Mouse (Mus musculus) cortical plate, adult 2 months (tissue): ENCODE results near the gene Suds3.

Experiments
- CTCF ChIP-seq: fragments of 200-500 bp; IDR thresholded peaks from 2 replicates; pipeline ENCODE4 v1.5.1; 2011; ENCODE audit warnings: mild to moderate bottlenecking, control low read depth, low read length; ENCODE audit not compliant: insufficient read depth; ENCODE audit errors: extremely low read depth
- POLR2A ChIP-seq: fragments of 200-500 bp; IDR thresholded peaks from 2 replicates; pipeline ENCODE4 v1.6.1; 2011; ENCODE audit warnings: mild to moderate bottlenecking, low read length, control low read depth; ENCODE audit not compliant: insufficient read depth; ENCODE audit errors: extremely low read depth

DNA sequence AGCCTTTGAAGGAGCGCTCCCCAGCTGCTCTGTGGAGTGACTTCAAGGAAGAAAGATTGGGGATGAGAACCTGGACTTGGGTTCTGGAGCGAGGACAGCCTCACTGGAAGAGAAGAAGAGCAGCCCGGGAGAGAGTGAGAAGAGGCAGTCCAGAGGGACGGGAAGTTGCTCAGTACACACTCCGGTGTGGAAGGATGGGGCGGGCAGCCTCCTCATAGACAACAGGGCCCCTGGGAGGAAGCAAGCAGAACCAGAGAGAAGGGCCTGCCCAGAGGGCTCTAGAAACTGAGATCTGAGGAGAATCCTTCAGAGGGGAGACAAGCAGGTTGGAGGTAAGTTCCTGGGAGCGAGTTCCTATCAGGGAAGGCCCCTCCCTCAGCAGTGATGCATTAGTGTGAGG lies 24.5 kb upstream of the Suds3 start:
- TF ChIP-seq CTCF (no peak), POLR2A (no peak)
